Mouse (Mus musculus) liver, embryonic 16.5 days (tissue): ENCODE data around the gene Gpatch4. TPM values are rescaled to one million over a fixed set of nuclear protein-coding genes. Genes with fewer than 3 reads are reported as not detected.

Experiments
- ATAC-seq: fragments of 200-750 bp; cut with Nextera tagmentation; 2 replicates; pipeline ENCODE4 v1.8.0; 2017; ENCODE audit warnings: low read depth, mild to moderate bottlenecking, moderate number of reproducible peaks, moderate library complexity
- H3K27ac ChIP-seq: fragments of 300-500 bp; sonication (generic); 2 replicates; pipeline ENCODE4 v1.5.1; 2014; ENCODE audit warnings: mild to moderate bottlenecking, low read length
- H3K27me3 ChIP-seq: fragments of 300-500 bp; sonication (generic); 2 replicates; pipeline ENCODE4 v1.6.1; 2014; ENCODE audit warnings: low read depth, low read length, mixed read lengths; ENCODE audit not compliant: control insufficient read depth, insufficient read depth
- H3K36me3 ChIP-seq: fragments of 300-500 bp; sonication (generic); 2 replicates; pipeline ENCODE4 v1.6.1; 2014; ENCODE audit warnings: mild to moderate bottlenecking; ENCODE audit not compliant: control insufficient read depth, insufficient read depth
- H3K4me1 ChIP-seq: fragments of 300-500 bp; sonication (generic); 2 replicates; pipeline ENCODE4 v1.6.1; 2014; ENCODE audit warnings: low read depth, low read length, mixed read lengths; ENCODE audit not compliant: control insufficient read depth
- H3K4me2 ChIP-seq: fragments of 300-500 bp; sonication (generic); 2 replicates; pipeline ENCODE4 v1.6.1; 2014; ENCODE audit warnings: low read depth, low read length, mixed read lengths
- H3K4me3 ChIP-seq: fragments of 300-500 bp; sonication (generic); 2 replicates; pipeline ENCODE4 v1.5.1; 2014; ENCODE audit warnings: low read depth, mild to moderate bottlenecking, low read length
- H3K9ac ChIP-seq: fragments of 300-500 bp; sonication (generic); 2 replicates; pipeline ENCODE4 v1.6.1; 2014; ENCODE audit warnings: low read depth, low read length
- H3K9me3 ChIP-seq: fragments of 300-500 bp; sonication (generic); replicated peaks from 2 replicates; pipeline ENCODE4 v1.6.1; 2016; ENCODE audit warnings: low read length; ENCODE audit not compliant: control insufficient read depth
- WGBS: fragments of 180-500 bp; shearing (Covaris S2); extraction: QIAGEN DNeasy Blood & Tissue Kit; methylation state at CpG from one replicate; pipeline ENCODE4 v1.1.7; 2014; ENCODE audit not compliant: insufficient replicate concordance; 5-methylcytosine and 5-hydroxymethylcytosine counted together
- polyA plus RNA-seq: library from polyadenylated mRNA; unstranded; fragments of >200 nt; fragmentation: Nextera tagmentation; extraction: Ambion mirVana; gene quantifications from 2 replicates; pipeline ENCODE4 v1.2.1, GENCODE M21; 2015

Gpatch4 gene
- polyA plus RNA-seq, 1 experiment from 2014 or later = 13.2 TPM

GRCm38 (mm10) chr3:88071783-88072182 is 28.9 kb downstream of the Gpatch4 start:
- Histone ChIP-seq H3K4me1 (no peaks in the 10 kb centered on the region), H3K27ac (no peak overlapping the region), H3K27me3 (peaks cover 2% of the 10 kb centered on the region; the same call in 1 of the 2 replicates), H3K9me3 (no peaks in the 10 kb centered on the region), H3K36me3 (no peaks in the 10 kb centered on the region), H3K4me3 (no peak overlapping the region), H3K9ac (no peak overlapping the region), H3K4me2 (no peak overlapping the region)
- WGBS = 6% methylated on average over 5 of the region's 5 CpGs
- ATAC-seq = no peak

GRCm38 (mm10) chr3:88073631-88074030 is 30.7 kb downstream of the Gpatch4 start:
- 59% methylated on average over 2 of the region's 2 CpGs for WGBS
- Histone ChIP-seq H3K9ac (no peak overlapping the region), H3K4me1 (no peaks in the 10 kb centered on the region), H3K4me2 (no peak overlapping the region), H3K4me3 (no peak overlapping the region), H3K36me3 (no peaks in the 10 kb centered on the region), H3K9me3 (no peaks in the 10 kb centered on the region), H3K27me3 (peaks cover 2% of the 10 kb centered on the region; the same call in 1 of the 2 replicates), H3K27ac (no peak overlapping the region)
- ATAC-seq = no peak

GRCm38 (mm10) chr3:88074351-88074750 is 31.4 kb downstream of the Gpatch4 start:
- peaks cover 2% of the 10 kb centered on the region; the same call in 1 of the 2 replicates for H3K27me3 ChIP-seq
- no peak overlapping the region for H3K9ac ChIP-seq
- H3K4me1 ChIP-seq = no peaks in the 10 kb centered on the region
- ATAC-seq = no peak
- WGBS = 52% methylated on average over 2 of the region's 2 CpGs
- H3K4me2 ChIP-seq = no peak overlapping the region
- no peak overlapping the region for H3K27ac ChIP-seq
- no peaks in the 10 kb centered on the region for H3K36me3 ChIP-seq
- no peak overlapping the region for H3K4me3 ChIP-seq
- H3K9me3 ChIP-seq = no peaks in the 10 kb centered on the region

GRCm38 (mm10) chr3:88074766-88075165 is 31.9 kb downstream of the Gpatch4 start:
- Histone ChIP-seq H3K4me1 (no peaks in the 10 kb centered on the region), H3K27me3 (peaks cover 2% of the 10 kb centered on the region; the same call in 1 of the 2 replicates), H3K27ac (no peak overlapping the region), H3K9me3 (no peaks in the 10 kb centered on the region), H3K4me2 (no peak overlapping the region), H3K9ac (no peak overlapping the region), H3K36me3 (no peaks in the 10 kb centered on the region), H3K4me3 (no peak overlapping the region)
- WGBS = 63% methylated on average over 8 of the region's 8 CpGs
- ATAC-seq = no peak

- 27% methylated on average over 8 of the region's 8 CpGs for WGBS
- ATAC-seq = peak; percentile 70
Measured at GRCm38 (mm10) chr3:88077441-88077840, 34.5 kb downstream of the Gpatch4 start.

GRCm38 (mm10) chr3:88078204-88078603 is 35.3 kb downstream of the Gpatch4 start, which contains the start of gene Ttc24:
Ttc24 (minus strand) TSS chr3:88078304.
- H3K4me1 ChIP-seq = peaks cover 10% of the 10 kb centered on the region
- no peak for ATAC-seq
- H3K36me3 ChIP-seq = no peaks in the 10 kb centered on the region
- H3K4me2 ChIP-seq = no peak within 1 kb of the TSS
- 63% methylated on average over 4 of the region's 4 CpGs for whole genome bisulfite sequencing
- H3K27me3 ChIP-seq = no peaks in the 10 kb centered on the region
- no peaks in the 10 kb centered on the region for H3K9me3 ChIP-seq
- no peak within 1 kb of the TSS for H3K4me3 ChIP-seq
- H3K9ac ChIP-seq = no peak within 1 kb of the TSS
- no peak within 1 kb of the TSS for H3K27ac ChIP-seq

More at GRCm38 (mm10) chr3:88077441-88077840, 34.5 kb downstream of the Gpatch4 start:
- H3K27me3 ChIP-seq = no peaks in the 10 kb centered on the region
- H3K36me3 ChIP-seq = no peaks in the 10 kb centered on the region
- H3K4me1 ChIP-seq = peaks cover 4% of the 10 kb centered on the region
- no peak overlapping the region for H3K4me2 ChIP-seq
- no peak overlapping the region for H3K4me3 ChIP-seq
- no peak overlapping the region for H3K27ac ChIP-seq
- no peak overlapping the region for H3K9ac ChIP-seq
- H3K9me3 ChIP-seq = no peaks in the 10 kb centered on the region

- Histone ChIP-seq H3K9me3 (no peaks in the 10 kb centered on the region), H3K36me3 (peaks cover 6% of the 10 kb centered on the region; the same call in 1 of the 2 replicates), H3K4me2 (peak within 1 kb of the TSS; percentile 73), H3K4me3 (peak within 1 kb of the TSS; percentile 80), H3K9ac (peak within 1 kb of the TSS; percentile 75), H3K4me1 (peaks cover 11% of the 10 kb centered on the region), H3K27me3 (no peaks in the 10 kb centered on the region), H3K27ac (no peak within 1 kb of the TSS; the same call in 1 of the 2 replicates)
- peak; percentile 84 for ATAC-seq
- WGBS = 16% methylated on average over 33 of the region's 33 CpGs
Measured at GRCm38 (mm10) chr3:88081345-88082223, 38.7 kb downstream of the Gpatch4 start, which contains the start of gene Iqgap3. Iqgap3 (plus strand) TSS chr3:88081971.

GRCm38 (mm10) chr3:88082224-88082618 is 39.3 kb downstream of the Gpatch4 start:
- peak overlapping the region; percentile 75 for H3K9ac ChIP-seq
- WGBS = 1% methylated on average over 13 of the region's 13 CpGs
- H3K9me3 ChIP-seq = no peaks in the 10 kb centered on the region
- peaks cover 11% of the 10 kb centered on the region for H3K4me1 ChIP-seq
- no peak overlapping the region; the same call in 1 of the 2 replicates for H3K27ac ChIP-seq
- H3K36me3 ChIP-seq = peaks cover 6% of the 10 kb centered on the region; the same call in 1 of the 2 replicates
- H3K4me3 ChIP-seq = peak overlapping the region; percentile 80
- H3K4me2 ChIP-seq = peak overlapping the region; percentile 73
- H3K27me3 ChIP-seq = no peaks in the 10 kb centered on the region
- no peak for ATAC-seq

GRCm38 (mm10) chr3:88082663-88083062 is 39.8 kb downstream of the Gpatch4 start:
- peak overlapping the region; percentile 73 for H3K4me2 ChIP-seq
- H3K36me3 ChIP-seq = peaks cover 6% of the 10 kb centered on the region; the same call in 1 of the 2 replicates
- peak overlapping the region; percentile 75 for H3K9ac ChIP-seq
- peak; percentile 69 for ATAC-seq
- H3K27me3 ChIP-seq = no peaks in the 10 kb centered on the region
- peaks cover 11% of the 10 kb centered on the region for H3K4me1 ChIP-seq
- H3K4me3 ChIP-seq = peak overlapping the region; percentile 80
- no peak overlapping the region for H3K27ac ChIP-seq
- H3K9me3 ChIP-seq = no peaks in the 10 kb centered on the region
- 13% methylated on average over 4 of the region's 4 CpGs for WGBS
